Mouse (Mus musculus): ENCODE data around the gene Cdca7.

- TF ChIP-seq EP300 (IDR thresholded peaks at IDR 0.05) = no peak
- TF ChIP-seq CTCF (IDR thresholded peaks at IDR 0.05) = no peak
Measured at GRCm38 (mm10) chr2:72507855-72508635, 32.1 kb downstream of the Cdca7 start.
